Mouse (Mus musculus) hindbrain, embryonic 15.5 days (tissue): ENCODE measurements around the gene Selenop. TPM values are rescaled to one million over a fixed set of nuclear protein-coding genes. Genes with fewer than 3 reads are reported as not detected.
A peak's percentile ranks its signal among the peaks of the same experiment; 100 is the strongest.
"Not testable (repeated sequence)": the region's sequence is repeated elsewhere in the genome, so short reads cannot be mapped to it uniquely, and the experiment has no call there.

Experiments
- ATAC-seq: fragments of 200-750 bp; cut with Nextera tagmentation; 2 replicates; pipeline ENCODE4 v1.8.0; 2017; ENCODE audit warnings: low read depth, moderate number of reproducible peaks, moderate TSS enrichment; ENCODE audit not compliant: low FRiP score
- H3K27ac ChIP-seq: fragments of 300-500 bp; sonication (generic); replicated peaks from 2 replicates; pipeline ENCODE4 v1.5.1; 2015; ENCODE audit warnings: mild to moderate bottlenecking, inconsistent platforms
- H3K27me3 ChIP-seq: fragments of 300-500 bp; sonication (generic); 2 replicates; pipeline ENCODE4 v1.6.1; 2015; ENCODE audit warnings: control low read depth, inconsistent platforms
- H3K36me3 ChIP-seq: fragments of 300-500 bp; sonication (generic); 2 replicates; pipeline ENCODE4 v1.6.1; 2015; ENCODE audit warnings: control low read depth, inconsistent platforms
- H3K4me1 ChIP-seq: fragments of 300-500 bp; sonication (generic); replicated peaks from 2 replicates; pipeline ENCODE4 v1.6.1; 2015; ENCODE audit warnings: control low read depth, inconsistent platforms
- H3K4me2 ChIP-seq: fragments of 300-500 bp; sonication (generic); 2 replicates; pipeline ENCODE4 v1.6.1; 2015; ENCODE audit warnings: moderate library complexity, mild to moderate bottlenecking, inconsistent platforms
- H3K4me3 ChIP-seq: fragments of 300-500 bp; sonication (generic); 2 replicates; pipeline ENCODE4 v1.5.1; 2015; ENCODE audit warnings: mild to moderate bottlenecking, inconsistent platforms
- H3K9ac ChIP-seq: fragments of 300-500 bp; sonication (generic); 2 replicates; pipeline ENCODE4 v1.6.1; 2015; ENCODE audit warnings: inconsistent platforms
- H3K9me3 ChIP-seq: fragments of 300-500 bp; sonication (generic); 2 replicates; pipeline ENCODE4 v1.6.1; 2016; ENCODE audit warnings: control low read depth, inconsistent platforms
- WGBS: fragments of 180-500 bp; shearing (Covaris S2); methylation state at CpG from one replicate; pipeline ENCODE4 v1.1.7; 2015; 5-methylcytosine and 5-hydroxymethylcytosine counted together
- polyA plus RNA-seq: library from polyadenylated mRNA; unstranded; fragments of >200 nt; fragmentation: Nextera tagmentation; extraction: Ambion mirVana; gene quantifications from 2 replicates; pipeline ENCODE4 v1.2.1, GENCODE M21; 2015

Gene Selenop
- 130 and 142 TPM in 2 replicates for polyA plus RNA-seq

DNA sequence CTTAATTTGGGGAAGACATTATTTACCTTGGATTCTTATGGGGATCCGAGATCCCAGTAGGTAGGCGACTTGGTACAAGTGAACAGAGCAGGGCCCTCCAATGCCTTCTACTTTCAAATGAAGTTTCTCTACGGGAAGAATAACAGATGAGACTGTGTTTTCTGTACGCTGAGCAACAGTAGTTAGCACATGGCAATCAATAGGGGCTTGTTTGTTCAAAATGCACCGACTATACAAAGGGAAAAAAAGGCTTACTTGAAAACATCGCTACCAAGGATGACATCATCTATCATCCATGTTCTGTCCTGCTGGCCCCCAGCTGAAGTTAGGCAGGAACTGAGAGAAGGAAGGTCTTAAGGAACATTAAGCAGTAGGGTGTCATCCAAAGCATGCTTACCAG, at the start of gene Selenop:
Selenop (plus strand) TSS at position 301 of the 400 bp plus-strand sequence.
- no peak for ATAC-seq
- no peak within 1 kb of the TSS for H3K4me2 ChIP-seq
- H3K4me1 ChIP-seq: peaks cover 5% of the 10 kb centered on the region; the same call in 1 of the 2 replicates
- H3K27me3 ChIP-seq: no peaks in the 10 kb centered on the region
- no peak within 1 kb of the TSS for H3K9ac ChIP-seq
- H3K36me3 ChIP-seq: no peaks in the 10 kb centered on the region
- no peaks in the 10 kb centered on the region for H3K9me3 ChIP-seq
- WGBS: 75% methylated on average over 6 of the region's 6 CpGs
- H3K27ac ChIP-seq: no peak within 1 kb of the TSS
- no peak within 1 kb of the TSS for H3K4me3 ChIP-seq

- H3K36me3 ChIP-seq, H3K4me2 ChIP-seq, H3K27me3 ChIP-seq, H3K27ac ChIP-seq, ATAC-seq, H3K9ac ChIP-seq, H3K9me3 ChIP-seq, H3K4me3 ChIP-seq, H3K4me1 ChIP-seq: not testable (repeated sequence)
- 96% methylated on average over 4 of the region's 4 CpGs for WGBS
These were observed 49.7 kb upstream of the Selenop start for GRCm38 (mm10) chr15:3218668-3219067.

DNA sequence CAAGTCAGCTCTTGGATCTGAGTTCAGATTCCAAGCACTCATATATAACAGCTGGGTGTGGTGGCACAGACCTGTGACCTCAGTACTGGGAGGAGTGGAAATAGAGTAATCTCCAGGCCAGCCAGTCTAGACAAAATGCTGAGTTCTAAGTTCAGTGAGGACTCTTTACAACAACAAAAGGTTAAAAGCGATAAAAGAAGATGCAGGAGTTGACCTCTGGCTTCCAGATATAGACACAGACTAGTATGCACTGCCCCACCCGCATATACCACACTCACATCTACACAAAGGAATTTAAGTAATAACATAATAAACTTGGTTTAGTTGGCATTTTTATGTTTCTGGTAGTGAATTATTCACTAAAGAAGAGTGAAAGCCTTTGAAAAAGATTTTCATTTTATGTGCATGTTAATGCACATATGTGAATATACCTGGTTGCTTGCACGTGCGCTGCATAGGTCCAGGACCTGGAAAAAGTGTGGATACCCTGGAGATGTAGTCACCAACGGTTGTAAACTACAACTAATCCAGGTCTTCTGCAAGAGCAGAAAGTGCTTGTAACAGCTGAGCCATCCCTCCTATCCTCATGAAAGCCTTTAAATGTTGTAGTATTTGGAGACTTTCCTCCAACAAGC, 45.4 kb upstream of the Selenop start:
- no peak overlapping the region for H3K4me2 ChIP-seq
- H3K27me3 ChIP-seq: no peaks in the 10 kb centered on the region
- no peaks in the 10 kb centered on the region for H3K4me1 ChIP-seq
- no peak overlapping the region for H3K9ac ChIP-seq
- H3K27ac ChIP-seq: no peak overlapping the region
- 94% methylated on average over 5 of the region's 5 CpGs for WGBS
- ATAC-seq: no peak
- H3K4me3 ChIP-seq: no peak overlapping the region
- H3K9me3 ChIP-seq: no peaks in the 10 kb centered on the region
- no peaks in the 10 kb centered on the region for H3K36me3 ChIP-seq

DNA sequence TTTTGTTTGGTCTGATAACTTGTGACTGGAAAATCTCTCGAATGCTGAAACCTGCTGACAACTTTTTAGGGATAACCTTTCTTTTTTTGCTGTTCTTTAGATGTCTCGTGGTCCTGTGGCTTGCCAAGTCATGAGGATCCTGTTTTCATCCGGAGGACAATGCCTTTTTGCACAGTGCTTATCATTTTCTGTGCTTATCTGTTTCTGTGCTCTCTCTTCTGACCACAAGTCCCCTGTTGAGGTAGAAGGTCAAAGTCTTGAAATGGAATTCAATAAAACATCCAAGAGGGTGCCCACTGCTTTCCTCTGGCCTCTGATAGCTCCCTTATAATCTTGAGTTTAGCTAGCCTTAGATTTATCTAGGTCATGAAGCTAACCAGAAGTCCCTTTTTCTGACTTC, 41.8 kb upstream of the Selenop start:
- Histone ChIP-seq H3K4me1 (no peaks in the 10 kb centered on the region), H3K4me3 (no peak overlapping the region), H3K27ac (no peak overlapping the region), H3K27me3 (no peaks in the 10 kb centered on the region), H3K9me3 (no peaks in the 10 kb centered on the region), H3K36me3 (no peaks in the 10 kb centered on the region), H3K9ac (no peak overlapping the region), H3K4me2 (no peak overlapping the region)
- WGBS: 81% methylated on average over 3 of the region's 3 CpGs
- ATAC-seq: no peak

- WGBS: 82% methylated on average over 2 of the region's 2 CpGs
- Histone ChIP-seq H3K4me3 (no peak overlapping the region), H3K36me3 (no peaks in the 10 kb centered on the region), H3K9ac (no peak overlapping the region), H3K27me3 (no peaks in the 10 kb centered on the region), H3K27ac (no peak overlapping the region), H3K4me1 (0 out of 2 replicates have a peak, but pooled peaks cover 5% of the 10 kb centered on the region), H3K9me3 (no peaks in the 10 kb centered on the region), H3K4me2 (no peak overlapping the region)
- no peak for ATAC-seq
These were observed 40.2 kb upstream of the Selenop start for GRCm38 (mm10) chr15:3228185-3228584.

GRCm38 (mm10) chr15:3228990-3229389, 39.4 kb upstream of the Selenop start:
- Histone ChIP-seq H3K4me1 (0 out of 2 replicates have a peak, but pooled peaks cover 5% of the 10 kb centered on the region), H3K27ac (no peak overlapping the region), H3K9me3 (no peaks in the 10 kb centered on the region), H3K9ac (no peak overlapping the region), H3K4me3 (no peak overlapping the region), H3K27me3 (no peaks in the 10 kb centered on the region), H3K36me3 (no peaks in the 10 kb centered on the region), H3K4me2 (no peak overlapping the region)
- ATAC-seq: no peak
- 93% methylated on average over 6 of the region's 6 CpGs for WGBS

DNA sequence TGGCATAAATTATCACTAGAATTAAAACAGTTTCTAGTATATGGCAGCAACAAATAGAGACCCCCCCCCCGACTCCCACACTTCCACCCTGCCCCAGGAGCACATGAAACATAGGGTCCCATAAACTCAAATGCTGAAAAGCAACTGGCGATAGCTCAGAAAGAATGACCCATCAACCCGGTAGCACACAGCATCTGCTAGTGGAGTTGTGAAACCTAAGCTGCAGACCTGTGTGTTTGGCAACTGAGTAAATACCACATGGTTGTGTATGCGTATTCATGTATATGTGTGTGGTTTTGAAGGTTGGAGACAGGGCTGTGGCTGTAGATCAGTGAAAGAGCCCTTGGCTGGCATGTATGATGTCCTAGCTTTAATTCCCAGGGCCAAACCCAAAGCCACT, 37.3 kb upstream of the Selenop start:
- ATAC-seq: no peak
- no peak overlapping the region for H3K4me3 ChIP-seq
- no peaks in the 10 kb centered on the region for H3K36me3 ChIP-seq
- H3K27ac ChIP-seq: no peak overlapping the region
- no peak overlapping the region for H3K9ac ChIP-seq
- H3K9me3 ChIP-seq: no peaks in the 10 kb centered on the region
- H3K4me2 ChIP-seq: no peak overlapping the region
- 86% methylated on average over 4 of the region's 4 CpGs for WGBS
- H3K27me3 ChIP-seq: no peaks in the 10 kb centered on the region
- H3K4me1 ChIP-seq: 0 out of 2 replicates have a peak, but pooled peaks cover 5% of the 10 kb centered on the region

GRCm38 (mm10) chr15:3232168-3232835, 36.0 kb upstream of the Selenop start:
- peak; percentile 42; the same call in 1 of the 2 replicates for ATAC-seq

DNA sequence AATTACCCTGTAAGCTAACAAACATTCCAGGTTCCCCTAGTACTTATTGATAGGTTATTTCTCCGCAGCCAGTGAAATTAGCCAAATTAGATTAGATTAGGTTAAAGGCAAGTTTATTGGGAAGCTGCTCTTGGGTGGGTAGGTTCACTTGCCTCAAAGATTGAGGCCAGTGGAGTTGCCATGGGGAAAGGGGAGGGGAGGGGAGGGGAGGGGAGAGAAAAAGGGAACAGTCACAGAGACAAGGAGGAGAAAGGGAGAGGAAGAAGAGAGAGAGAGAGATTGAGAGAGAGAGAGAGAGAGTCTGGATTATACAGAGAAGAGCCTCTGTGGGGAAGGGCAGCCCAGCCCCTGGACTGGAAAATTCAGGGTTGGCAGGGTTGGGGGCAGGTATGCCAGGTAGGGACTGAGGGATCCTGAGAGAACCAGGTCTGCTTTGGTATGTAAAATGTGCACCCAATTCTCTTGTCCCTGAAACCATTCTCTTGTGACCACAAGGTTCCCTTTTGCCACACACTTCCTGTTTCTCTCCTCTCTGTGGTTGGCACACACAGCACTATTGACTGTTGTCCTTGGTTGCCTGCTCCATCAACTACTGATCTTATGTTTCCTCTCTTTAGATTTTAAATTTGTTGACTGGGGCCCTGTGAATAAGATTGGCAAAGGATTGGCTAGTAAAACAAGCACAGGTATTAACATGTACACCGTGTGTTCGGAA, 34.4 kb upstream of the Selenop start:
- no peak overlapping the region for H3K9ac ChIP-seq
- H3K4me2 ChIP-seq: no peak overlapping the region
- H3K4me3 ChIP-seq: no peak overlapping the region
- H3K36me3 ChIP-seq: no peaks in the 10 kb centered on the region
- H3K4me1 ChIP-seq: 0 out of 2 replicates have a peak, but pooled peaks cover 5% of the 10 kb centered on the region
- no peak for ATAC-seq
- 89% methylated on average over 3 of the region's 3 CpGs for WGBS
- H3K27me3 ChIP-seq: no peaks in the 10 kb centered on the region
- H3K27ac ChIP-seq: no peak overlapping the region
- H3K9me3 ChIP-seq: no peaks in the 10 kb centered on the region

More at GRCm38 (mm10) chr15:3232168-3232835, 36.0 kb upstream of the Selenop start:
- 0 out of 2 replicates have a peak, but pooled peaks cover 5% of the 10 kb centered on the region for H3K4me1 ChIP-seq
- H3K27ac ChIP-seq: 0 out of 2 replicates have a peak overlapping the region, but pooled peaks have one; percentile 25
- no peaks in the 10 kb centered on the region for H3K36me3 ChIP-seq
- no peaks in the 10 kb centered on the region for H3K9me3 ChIP-seq
- no peaks in the 10 kb centered on the region for H3K27me3 ChIP-seq
- H3K4me2 ChIP-seq: no peak overlapping the region
- 14% methylated on average over 9 of the region's 9 CpGs for WGBS
- H3K9ac ChIP-seq: no peak overlapping the region
- no peak overlapping the region for H3K4me3 ChIP-seq

- WGBS: 91% methylated on average over 2 of the region's 2 CpGs
- no peaks in the 10 kb centered on the region for H3K27me3 ChIP-seq
- H3K4me1 ChIP-seq: 0 out of 2 replicates have a peak, but pooled peaks cover 5% of the 10 kb centered on the region
- H3K4me2 ChIP-seq: no peak overlapping the region
- ATAC-seq: no peak
- no peak overlapping the region for H3K27ac ChIP-seq
- H3K9me3 ChIP-seq: no peaks in the 10 kb centered on the region
- no peak overlapping the region for H3K4me3 ChIP-seq
- H3K9ac ChIP-seq: no peak overlapping the region
- H3K36me3 ChIP-seq: no peaks in the 10 kb centered on the region
These were observed 32.0 kb upstream of the Selenop start for GRCm38 (mm10) chr15:3236338-3236737.

GRCm38 (mm10) chr15:3237963-3238362, 30.4 kb upstream of the Selenop start:
- Histone ChIP-seq H3K27me3 (no peaks in the 10 kb centered on the region), H3K27ac (no peak overlapping the region), H3K4me1 (no peaks in the 10 kb centered on the region), H3K4me2 (no peak overlapping the region), H3K4me3 (no peak overlapping the region), H3K9ac (no peak overlapping the region), H3K36me3 (no peaks in the 10 kb centered on the region), H3K9me3 (no peaks in the 10 kb centered on the region)
- WGBS: 76% methylated on average over 1 of the region's 1 CpGs
- no peak; the same call in 1 of the 2 replicates for ATAC-seq

DNA sequence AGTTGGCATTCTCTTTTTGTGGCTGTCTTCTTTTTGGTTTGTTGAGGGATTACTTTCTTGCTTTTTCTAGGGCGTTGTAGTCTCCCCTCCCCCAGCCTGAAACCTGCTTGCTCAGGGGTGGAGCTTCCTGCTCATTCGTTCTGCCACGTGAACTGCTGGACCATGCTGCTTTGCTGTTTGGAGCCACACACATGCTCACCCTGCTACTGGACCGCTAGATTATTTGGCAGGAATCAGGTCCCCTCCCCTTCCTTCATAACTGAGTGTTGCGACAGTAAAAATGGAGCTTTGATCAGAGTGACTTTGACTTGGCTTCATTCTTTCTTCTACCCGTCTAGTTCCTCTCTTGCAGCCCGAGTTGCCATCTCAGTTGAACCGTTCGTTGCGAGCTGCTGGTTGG, 23.3 kb upstream of the Selenop start:
- not testable (repeated sequence) for H3K4me3 ChIP-seq, H3K4me1 ChIP-seq, ATAC-seq, H3K27me3 ChIP-seq, H3K27ac ChIP-seq, H3K36me3 ChIP-seq, H3K9ac ChIP-seq, H3K4me2 ChIP-seq, H3K9me3 ChIP-seq
- 91% methylated on average over 10 of the region's 10 CpGs for WGBS
